Mouse (Mus musculus) midbrain, embryonic 16.5 days (tissue): ENCODE results near the gene Mef2b. TPM values are rescaled to one million over a fixed set of nuclear protein-coding genes. Genes with fewer than 3 reads are reported as not detected.

Source experiments
- ATAC-seq: fragments of 200-750 bp; cut with Nextera tagmentation; 2 replicates; pipeline ENCODE4 v1.8.0; 2017; ENCODE audit warnings: moderate TSS enrichment
- H3K27ac ChIP-seq: fragments of 300-500 bp; sonication (generic); 2 replicates; pipeline ENCODE4 v1.5.1; 2014; ENCODE audit warnings: mild to moderate bottlenecking, low read length, mixed read lengths
- H3K27me3 ChIP-seq: fragments of 300-500 bp; sonication (generic); 2 replicates; pipeline ENCODE4 v1.6.1; 2014; ENCODE audit warnings: low read depth, low read length, mixed read lengths; ENCODE audit not compliant: control insufficient read depth, insufficient read depth
- H3K36me3 ChIP-seq: fragments of 300-500 bp; sonication (generic); 2 replicates; pipeline ENCODE4 v1.6.1; 2014; ENCODE audit warnings: mild to moderate bottlenecking, low read length, moderate library complexity, mixed read lengths; ENCODE audit not compliant: control insufficient read depth, insufficient read depth
- H3K4me1 ChIP-seq: fragments of 300-500 bp; sonication (generic); 2 replicates; pipeline ENCODE4 v1.6.1; 2014; ENCODE audit warnings: mild to moderate bottlenecking, low read length, mixed read lengths; ENCODE audit not compliant: control insufficient read depth, insufficient read depth
- H3K4me2 ChIP-seq: fragments of 300-500 bp; sonication (generic); 2 replicates; pipeline ENCODE4 v1.6.1; 2014; ENCODE audit warnings: mild to moderate bottlenecking, low read length, mixed read lengths
- H3K4me3 ChIP-seq: fragments of 300-500 bp; sonication (generic); 2 replicates; pipeline ENCODE4 v1.5.1; 2014; ENCODE audit warnings: low read depth, mild to moderate bottlenecking, low read length, moderate library complexity, mixed read lengths
- H3K9ac ChIP-seq: fragments of 300-500 bp; sonication (generic); 2 replicates; pipeline ENCODE4 v1.6.1; 2014; ENCODE audit warnings: low read depth, low read length, mixed read lengths
- H3K9me3 ChIP-seq: fragments of 300-500 bp; sonication (generic); replicated peaks from 2 replicates; pipeline ENCODE4 v1.6.1; 2014; ENCODE audit warnings: mild to moderate bottlenecking, low read length, mixed read lengths; ENCODE audit not compliant: control insufficient read depth, poor library complexity, severe bottlenecking
- WGBS: fragments of 180-500 bp; shearing (Covaris S2); extraction: QIAGEN DNeasy Blood & Tissue Kit; methylation state at CpG from one replicate; pipeline ENCODE4 v1.1.7; 2014; 5-methylcytosine and 5-hydroxymethylcytosine counted together
- polyA plus RNA-seq: library from polyadenylated mRNA; unstranded; fragments of >200 nt; fragmentation: Nextera tagmentation; extraction: Ambion mirVana; gene quantifications from 2 replicates; pipeline ENCODE4 v1.2.1, GENCODE M21; 2015

Gene Mef2b
- polyA plus RNA-seq, 1 experiment from 2014 or later, result 0.73 TPM

DNA sequence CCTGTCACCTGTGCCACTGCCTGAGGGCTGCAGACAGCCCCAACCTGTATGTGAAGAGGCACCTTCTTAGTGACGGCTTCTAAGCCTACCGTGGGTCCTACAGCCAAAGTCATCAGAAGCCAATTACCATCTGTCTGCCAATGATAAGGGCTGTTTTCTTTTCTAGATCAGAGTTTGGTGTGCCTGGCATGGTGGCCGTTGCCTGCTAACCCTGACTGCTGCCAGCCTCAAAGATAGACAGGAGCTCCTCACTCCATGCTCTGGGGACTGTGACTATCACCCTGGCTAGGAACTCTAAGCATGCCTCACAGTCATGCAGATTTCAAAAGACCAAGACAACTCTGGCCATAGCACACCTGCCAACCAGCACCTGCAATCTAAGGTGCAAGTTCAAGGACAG is 61.9 kb downstream of the Mef2b start:
- no peak for ATAC-seq
- H3K27me3 ChIP-seq, result no peaks in the 10 kb centered on the region
- H3K4me2 ChIP-seq, result no peak overlapping the region
- 89% methylated on average over 3 of the region's 3 CpGs for WGBS
- no peaks in the 10 kb centered on the region for H3K9me3 ChIP-seq
- no peaks in the 10 kb centered on the region for H3K36me3 ChIP-seq
- H3K9ac ChIP-seq, result no peak overlapping the region
- H3K4me3 ChIP-seq, result no peak overlapping the region
- H3K27ac ChIP-seq, result no peak overlapping the region
- no peaks in the 10 kb centered on the region; the same call in 1 of the 2 replicates for H3K4me1 ChIP-seq

GRCm38 (mm10) chr8:70203072-70203471 is 63.6 kb downstream of the Mef2b start:
- no peaks in the 10 kb centered on the region for H3K36me3 ChIP-seq
- H3K4me3 ChIP-seq, result no peak overlapping the region
- H3K27ac ChIP-seq, result no peak overlapping the region
- no peaks in the 10 kb centered on the region for H3K27me3 ChIP-seq
- no peaks in the 10 kb centered on the region; the same call in 1 of the 2 replicates for H3K4me1 ChIP-seq
- 69% methylated on average over 4 of the region's 4 CpGs for WGBS
- no peak overlapping the region for H3K4me2 ChIP-seq
- H3K9me3 ChIP-seq, result no peaks in the 10 kb centered on the region
- H3K9ac ChIP-seq, result no peak overlapping the region
- ATAC-seq, result no peak

DNA sequence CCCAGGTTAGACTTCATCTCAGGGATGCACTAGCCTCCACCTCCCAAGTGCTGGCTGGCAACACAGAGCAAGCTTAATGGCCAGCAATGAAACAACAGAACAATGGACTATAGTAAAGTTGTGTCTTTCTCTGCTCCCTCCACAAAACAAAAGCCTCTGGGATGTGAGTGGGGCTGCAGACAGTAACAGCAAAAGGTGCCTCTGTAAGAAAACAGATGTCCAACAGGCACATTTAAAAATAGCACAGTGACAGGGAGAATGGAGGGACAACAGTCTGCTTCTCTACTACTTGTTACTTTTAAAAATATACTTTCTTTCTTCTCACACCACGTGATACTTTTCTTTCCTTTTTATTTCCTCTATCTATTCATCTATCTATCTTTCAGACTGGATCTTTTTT is 65.2 kb downstream of the Mef2b start:
- Histone ChIP-seq H3K4me3 (no peak overlapping the region), H3K4me1 (no peaks in the 10 kb centered on the region), H3K9me3 (no peaks in the 10 kb centered on the region), H3K36me3 (no peaks in the 10 kb centered on the region), H3K27ac (no peak overlapping the region), H3K4me2 (no peak overlapping the region), H3K9ac (no peak overlapping the region), H3K27me3 (no peaks in the 10 kb centered on the region)
- no peak for ATAC-seq
- WGBS, result 59% methylated on average over 1 of the region's 1 CpGs

DNA sequence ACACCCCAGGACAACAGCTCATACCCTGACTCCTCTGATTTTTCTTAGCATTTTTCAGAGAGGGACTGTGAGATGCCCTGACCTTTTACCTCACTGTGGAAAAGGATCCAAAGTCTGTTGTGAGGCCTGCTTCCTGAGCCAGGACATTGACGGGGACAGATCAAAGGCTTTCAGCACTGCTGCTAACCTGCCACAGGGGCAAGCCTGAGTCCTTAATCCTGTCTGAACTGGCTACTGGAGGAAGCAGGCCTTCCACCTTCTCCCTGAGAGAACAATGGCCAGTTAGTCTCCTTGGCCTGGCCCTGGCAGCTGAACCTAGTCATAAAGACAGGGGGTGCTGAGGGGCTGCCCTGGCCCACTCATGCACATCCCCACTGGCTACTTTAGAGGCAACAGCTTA is 68.6 kb downstream of the Mef2b start:
- H3K9ac ChIP-seq, result no peak overlapping the region
- ATAC-seq, result no peak

GRCm38 (mm10) chr8:70210538-70210937 is 71.0 kb downstream of the Mef2b start:
- peak overlapping the region; percentile 30; the same call in 1 of the 2 replicates for H3K9ac ChIP-seq
- ATAC-seq, result no peak
- peaks cover 3% of the 10 kb centered on the region; the same call in 1 of the 2 replicates for H3K27me3 ChIP-seq
- no peaks in the 10 kb centered on the region for H3K9me3 ChIP-seq
- H3K4me2 ChIP-seq, result peak overlapping the region; percentile 1; the same call in 1 of the 2 replicates
- H3K4me1 ChIP-seq, result peaks cover 14% of the 10 kb centered on the region
- H3K36me3 ChIP-seq, result no peaks in the 10 kb centered on the region
- H3K27ac ChIP-seq, result no peak overlapping the region
- no peak overlapping the region for H3K4me3 ChIP-seq
- 42% methylated on average over 8 of the region's 8 CpGs for WGBS

More for the DNA sequence above, 68.6 kb downstream of the Mef2b start:
- H3K4me3 ChIP-seq, result no peak overlapping the region
- peaks cover 3% of the 10 kb centered on the region; the same call in 1 of the 2 replicates for H3K27me3 ChIP-seq
- peaks cover 12% of the 10 kb centered on the region for H3K4me1 ChIP-seq
- no peaks in the 10 kb centered on the region for H3K36me3 ChIP-seq
- no peak overlapping the region for H3K4me2 ChIP-seq
- no peak overlapping the region for H3K27ac ChIP-seq
- no peaks in the 10 kb centered on the region for H3K9me3 ChIP-seq
- 18% methylated on average over 1 of the region's 1 CpGs for WGBS

DNA sequence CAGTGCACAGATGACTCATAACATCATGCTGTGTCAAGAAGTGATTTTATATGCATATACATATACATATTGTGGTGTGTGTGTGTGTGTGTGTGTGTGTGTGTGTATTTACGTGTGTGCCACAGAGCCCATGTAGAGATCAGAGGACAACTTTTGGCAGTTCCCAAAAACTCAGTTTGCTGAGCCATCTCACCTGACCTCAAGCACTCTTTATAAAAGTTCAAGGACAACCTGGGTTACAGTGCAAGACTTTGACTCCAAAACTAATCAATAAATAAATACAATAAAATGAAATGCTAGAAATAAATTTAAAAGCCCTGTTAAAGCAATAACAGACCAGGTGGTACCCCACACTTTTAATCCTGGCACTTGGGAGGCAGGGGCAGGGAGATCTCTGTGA is 71.8 kb downstream of the Mef2b start:
- Histone ChIP-seq H3K27me3 (peaks cover 3% of the 10 kb centered on the region; the same call in 1 of the 2 replicates), H3K4me1 (peaks cover 14% of the 10 kb centered on the region), H3K4me2 (peak overlapping the region; percentile 91), H3K9me3 (no peaks in the 10 kb centered on the region), H3K9ac (peak overlapping the region; percentile 77; the same call in 1 of the 2 replicates), H3K36me3 (no peaks in the 10 kb centered on the region), H3K4me3 (peak overlapping the region; percentile 66), H3K27ac (no peak overlapping the region)
- 54% methylated on average over 1 of the region's 1 CpGs for WGBS
- no peak for ATAC-seq

DNA sequence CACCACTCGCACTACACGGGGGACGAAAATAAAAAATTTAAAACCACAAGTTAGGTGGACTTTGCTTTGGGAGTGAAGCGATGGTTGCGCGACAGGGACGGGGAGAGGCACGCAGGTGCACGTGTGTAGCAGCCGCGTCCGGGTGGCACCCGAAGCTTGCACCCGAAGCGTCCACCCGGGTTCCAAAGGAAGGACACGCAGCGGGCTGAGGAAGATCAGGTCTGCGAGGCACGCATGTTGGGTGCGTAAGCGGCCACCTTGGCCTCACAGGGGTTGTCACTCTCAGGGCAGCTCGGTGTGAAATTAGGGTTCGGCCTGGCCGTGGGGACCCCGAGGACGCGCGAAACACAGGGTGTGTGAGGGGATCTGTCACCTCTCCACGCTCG is 72.2 kb downstream of the Mef2b start:
- WGBS, result 2% methylated on average over 31 of the region's 31 CpGs
- peak overlapping the region; percentile 79 for H3K27ac ChIP-seq
- no peak for ATAC-seq

DNA sequence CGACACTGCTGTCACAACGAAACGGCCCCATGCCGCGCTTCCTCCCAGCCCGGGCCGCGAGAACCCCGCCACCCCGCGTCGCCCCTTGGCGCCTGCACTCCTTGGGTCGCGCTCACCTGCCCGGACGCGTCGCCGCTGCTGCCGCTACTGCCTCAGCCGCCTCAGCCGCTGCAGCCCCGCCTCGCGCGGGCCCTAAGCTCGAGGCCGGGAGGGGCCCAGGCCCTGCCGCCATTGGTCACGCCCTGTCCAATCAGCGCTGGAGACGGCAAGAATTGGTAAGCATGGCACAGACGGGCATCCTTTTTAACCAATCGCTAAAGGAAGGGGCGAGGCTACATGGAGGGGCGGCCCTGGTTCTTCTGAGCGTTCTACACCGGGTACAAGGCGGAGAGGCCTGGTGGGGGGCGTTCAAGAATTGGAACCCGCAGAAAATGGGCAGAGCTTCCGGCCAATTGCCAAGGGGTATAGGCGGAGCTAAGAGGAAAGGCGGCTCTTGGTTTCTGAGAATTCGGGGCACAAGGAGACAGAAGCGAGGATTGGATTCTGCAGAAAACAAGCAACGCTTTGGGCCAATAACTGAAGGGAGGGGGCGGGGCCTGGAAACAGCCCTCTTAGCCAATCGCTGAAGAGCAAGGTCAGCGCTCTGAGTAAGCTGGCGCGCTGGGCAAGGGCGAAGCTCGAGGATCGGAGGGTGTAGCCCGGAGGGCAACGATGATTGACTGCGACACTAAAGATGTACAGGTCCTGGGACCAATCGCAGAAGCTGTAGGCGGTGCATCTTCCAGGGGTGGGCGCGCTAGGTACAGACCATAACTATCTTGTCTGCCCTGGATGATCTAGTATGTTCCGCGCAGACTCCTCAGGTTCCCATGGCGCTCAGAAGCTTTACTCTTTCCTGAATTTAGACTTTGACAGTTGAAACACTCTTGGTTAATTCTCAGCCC is 72.9 kb downstream of the Mef2b start, which contains the start of gene Slc25a42:
Slc25a42 (minus strand) TSS at position 194 of the 944 bp plus-strand sequence.
- peak within 1 kb of the TSS; percentile 77 for H3K9ac ChIP-seq
- peak within 1 kb of the TSS; percentile 66 for H3K4me3 ChIP-seq
- peaks cover 14% of the 10 kb centered on the region for H3K4me1 ChIP-seq
- peaks cover 3% of the 10 kb centered on the region; the same call in 1 of the 2 replicates for H3K27me3 ChIP-seq
- peak; percentile 99 for ATAC-seq
- WGBS, result under 1% methylated on average over 56 of the region's 66 CpGs
- no peaks in the 10 kb centered on the region for H3K9me3 ChIP-seq
- H3K27ac ChIP-seq, result peak within 1 kb of the TSS; percentile 79
- H3K36me3 ChIP-seq, result no peaks in the 10 kb centered on the region
- H3K4me2 ChIP-seq, result peak within 1 kb of the TSS; percentile 91

More for the DNA sequence above, 72.2 kb downstream of the Mef2b start:
- Histone ChIP-seq H3K4me3 (peak overlapping the region; percentile 66), H3K9me3 (no peaks in the 10 kb centered on the region), H3K9ac (peak overlapping the region; percentile 77), H3K4me1 (peaks cover 14% of the 10 kb centered on the region), H3K27me3 (peaks cover 3% of the 10 kb centered on the region; the same call in 1 of the 2 replicates), H3K36me3 (no peaks in the 10 kb centered on the region), H3K4me2 (peak overlapping the region; percentile 91)

DNA sequence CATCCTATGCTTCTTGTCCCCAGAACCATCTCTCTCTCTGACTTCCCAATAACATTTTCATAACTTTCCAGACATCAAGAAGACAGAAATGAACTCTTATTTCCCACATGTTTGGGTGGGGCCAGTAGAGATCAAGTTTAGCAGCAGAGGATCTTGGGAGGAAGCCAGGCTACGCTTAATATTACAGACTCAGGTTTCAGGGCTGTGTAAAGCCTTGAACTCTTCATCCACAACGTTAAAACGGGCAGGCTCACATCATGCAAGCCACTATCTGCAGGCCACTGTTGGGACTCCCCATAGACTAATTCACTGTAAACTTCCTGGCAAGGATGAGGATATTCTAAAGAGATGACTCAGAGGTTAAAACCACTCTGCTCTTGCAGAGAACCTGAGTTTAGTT is 74.9 kb downstream of the Mef2b start:
- ATAC-seq, result no peak
- H3K36me3 ChIP-seq, result no peaks in the 10 kb centered on the region
- H3K4me2 ChIP-seq, result no peak overlapping the region
- no peak overlapping the region for H3K27ac ChIP-seq
- H3K27me3 ChIP-seq, result peaks cover 3% of the 10 kb centered on the region; the same call in 1 of the 2 replicates
- H3K9me3 ChIP-seq, result no peaks in the 10 kb centered on the region
- peaks cover 15% of the 10 kb centered on the region for H3K4me1 ChIP-seq
- H3K9ac ChIP-seq, result no peak overlapping the region
- H3K4me3 ChIP-seq, result no peak overlapping the region
- WGBS, result 74% methylated on average over 3 of the region's 3 CpGs
